Mouse (Mus musculus) adrenal gland, postnatal 36 days (tissue): ENCODE data around the gene Dclk2. TPM values are rescaled to one million over a fixed set of nuclear protein-coding genes. Genes with fewer than 3 reads are reported as not detected.

ENCODE experiments used
- DNase-seq, 2 experiments: peaks; one replicate each; pipeline ENCODE4 v3.0.0; 2021; ENCODE audit warnings: mixed read lengths in 1 of 2
- total RNA-seq, 2 experiments: library from RNA; stranded (reverse); gene quantifications; 2 replicates each; pipeline ENCODE4 v1.2.3; 2021

The Dclk2 gene
- total RNA-seq, 2 experiments from 2014 or later = 5.9 to 6.1 TPM

GRCm38 (mm10) chr3:86759383-86759782 lies 161.3 kb downstream of the Dclk2 start:
- no peak for DNase-seq

- DNase-seq = no peak
Observed at GRCm38 (mm10) chr3:86758727-86759126, 161.9 kb downstream of the Dclk2 start.

- no peak for DNase-seq
Observed at GRCm38 (mm10) chr3:86756548-86756947, 164.1 kb downstream of the Dclk2 start.

GRCm38 (mm10) chr3:86754595-86755557 lies 165.8 kb downstream of the Dclk2 start:
- no peak for DNase-seq

GRCm38 (mm10) chr3:86754178-86754577 lies 166.5 kb downstream of the Dclk2 start:
- no peak for DNase-seq

GRCm38 (mm10) chr3:86750652-86751051 lies 170.0 kb downstream of the Dclk2 start:
- DNase-seq = no peak

- no peak for DNase-seq
Observed at GRCm38 (mm10) chr3:86745769-86746512, 174.7 kb downstream of the Dclk2 start.

- no peak for DNase-seq
Observed at GRCm38 (mm10) chr3:86745348-86745747, 175.3 kb downstream of the Dclk2 start.

- DNase-seq = no peak
Observed at GRCm38 (mm10) chr3:86739745-86740144, 180.9 kb downstream of the Dclk2 start.

GRCm38 (mm10) chr3:86738831-86739230 lies 181.8 kb downstream of the Dclk2 start:
- DNase-seq = no peak

Other genes starting within 250 kb of the Dclk2 start
- 100 to 1,000 TPM in 1 of 2 experiments, 10 to 100 TPM in 1; 61.2 to 336 TPM for gene Cd1d1, start 78.6 kb upstream of the Dclk2 start, total RNA-seq